Mouse (Mus musculus) adrenal gland, postnatal 4 days (tissue): Measurements from ENCODE around the gene Vcpkmt. TPM values are rescaled to one million over a fixed set of nuclear protein-coding genes. Genes with fewer than 3 reads are reported as not detected.

Source experiments
- DNase-seq, 2 experiments: peaks; one replicate each; pipeline ENCODE4 v3.0.0; 2021 to 2022; ENCODE audit warnings: low spot score in 2 of 2, mixed read lengths in 2 of 2
- microRNA-seq: library from miRNA; unstranded; fragments of <30 nt; microRNA quantifications from one replicate; pipeline ENCODE4 v1.2.0, GENCODE M21; 2021
- total RNA-seq, 2 experiments: library from RNA; stranded (reverse); gene quantifications; 2 replicates each; pipeline ENCODE4 v1.2.3; 2021

The Vcpkmt gene
- total RNA-seq, 2 experiments from 2014 or later, result 12.4 to 14.2 TPM

DNA sequence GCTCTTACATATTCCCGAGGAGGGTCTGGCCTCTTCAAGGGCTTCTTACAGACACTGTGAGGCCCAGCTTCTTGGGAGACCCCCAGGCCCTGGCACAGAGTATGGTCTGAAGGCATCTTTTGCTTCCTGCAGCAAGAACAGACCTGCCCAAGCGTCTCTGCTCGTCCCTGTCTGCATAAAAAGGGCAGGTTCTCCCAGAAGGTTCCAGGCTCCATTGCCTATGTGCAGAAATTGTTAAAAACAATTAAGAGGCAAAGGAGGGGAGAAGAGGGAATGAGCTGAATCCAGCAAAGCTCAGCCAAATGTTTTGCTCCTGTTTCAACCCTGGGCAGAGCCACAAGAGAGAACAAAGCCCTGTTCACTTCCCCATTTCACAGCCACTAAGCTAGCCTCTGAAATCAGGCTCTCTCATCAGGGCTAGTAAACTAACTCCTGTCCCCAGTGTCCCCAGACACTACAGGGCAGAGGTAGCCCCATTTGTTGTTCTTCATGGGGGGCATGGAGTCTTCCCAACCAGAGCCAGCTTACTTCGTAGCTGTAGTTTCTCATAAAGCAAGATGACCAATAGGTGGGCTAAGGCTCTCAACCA, 44.4 kb downstream of the Vcpkmt start:
- DNase-seq, result no peak

GRCm38 (mm10) chr12:69537675-69538361, 45.0 kb downstream of the Vcpkmt start:
- peak in 1 of 2 experiments; percentile 9 for DNase-seq

- peak in 1 of 2 experiments; percentile 15 for DNase-seq
Observed at GRCm38 (mm10) chr12:69537243-69537674, 45.6 kb downstream of the Vcpkmt start.

DNA sequence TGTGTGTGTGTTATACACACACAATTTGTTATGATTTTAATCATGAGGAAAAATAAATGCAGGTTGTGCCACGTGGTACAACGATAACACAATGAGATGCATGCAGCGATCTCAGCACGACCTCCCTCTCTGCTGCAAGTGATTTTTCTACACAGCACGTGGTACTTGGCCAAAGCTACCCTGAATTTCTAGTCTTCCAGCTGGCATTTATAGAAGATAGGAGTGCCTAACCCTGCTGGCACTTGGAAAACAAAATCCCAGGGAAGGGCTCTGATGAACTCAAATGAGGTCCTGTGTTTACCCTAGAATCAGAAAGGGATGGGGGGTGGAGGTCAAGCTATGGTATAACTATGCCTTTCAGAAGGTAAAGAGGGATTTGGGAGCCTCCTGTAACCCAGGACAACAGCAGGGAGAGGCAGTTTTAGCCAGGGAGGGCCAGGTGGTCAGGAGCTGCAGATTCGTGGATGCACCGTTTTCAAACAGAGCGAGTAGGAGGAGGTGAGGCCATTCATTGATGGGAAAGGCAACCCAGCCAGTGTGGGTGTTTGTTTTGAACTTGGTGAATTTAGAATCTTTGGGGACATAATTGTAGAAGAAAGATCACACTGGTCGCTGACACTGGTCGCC, 46.1 kb downstream of the Vcpkmt start:
- DNase-seq, result no peak

DNA sequence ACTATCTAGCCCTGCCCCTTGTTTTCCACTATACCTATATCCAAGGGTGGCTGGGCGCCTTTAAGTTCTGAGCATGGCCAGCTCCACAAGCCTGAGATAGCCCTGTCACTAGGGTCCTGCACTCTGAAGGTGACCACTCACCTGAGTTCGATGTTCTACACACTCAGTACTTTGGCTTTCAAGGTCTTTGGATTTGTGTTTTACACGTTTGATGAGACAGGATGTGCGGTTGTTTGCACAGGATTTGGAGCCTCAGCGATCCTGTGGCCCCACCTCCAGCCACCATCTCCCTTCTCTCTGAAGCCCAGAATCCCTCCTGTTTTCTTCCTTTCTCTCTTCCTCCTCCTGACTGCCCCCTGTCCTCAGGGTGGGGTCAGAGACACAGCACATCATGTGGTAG, 49.6 kb downstream of the Vcpkmt start:
- no peak for DNase-seq

- no peak for DNase-seq
Observed at GRCm38 (mm10) chr12:69532530-69532929, 50.3 kb downstream of the Vcpkmt start.

GRCm38 (mm10) chr12:69532091-69532490, 50.7 kb downstream of the Vcpkmt start:
- DNase-seq, result no peak

- no peak for DNase-seq
Observed at GRCm38 (mm10) chr12:69529694-69530403, 53.0 kb downstream of the Vcpkmt start.

DNA sequence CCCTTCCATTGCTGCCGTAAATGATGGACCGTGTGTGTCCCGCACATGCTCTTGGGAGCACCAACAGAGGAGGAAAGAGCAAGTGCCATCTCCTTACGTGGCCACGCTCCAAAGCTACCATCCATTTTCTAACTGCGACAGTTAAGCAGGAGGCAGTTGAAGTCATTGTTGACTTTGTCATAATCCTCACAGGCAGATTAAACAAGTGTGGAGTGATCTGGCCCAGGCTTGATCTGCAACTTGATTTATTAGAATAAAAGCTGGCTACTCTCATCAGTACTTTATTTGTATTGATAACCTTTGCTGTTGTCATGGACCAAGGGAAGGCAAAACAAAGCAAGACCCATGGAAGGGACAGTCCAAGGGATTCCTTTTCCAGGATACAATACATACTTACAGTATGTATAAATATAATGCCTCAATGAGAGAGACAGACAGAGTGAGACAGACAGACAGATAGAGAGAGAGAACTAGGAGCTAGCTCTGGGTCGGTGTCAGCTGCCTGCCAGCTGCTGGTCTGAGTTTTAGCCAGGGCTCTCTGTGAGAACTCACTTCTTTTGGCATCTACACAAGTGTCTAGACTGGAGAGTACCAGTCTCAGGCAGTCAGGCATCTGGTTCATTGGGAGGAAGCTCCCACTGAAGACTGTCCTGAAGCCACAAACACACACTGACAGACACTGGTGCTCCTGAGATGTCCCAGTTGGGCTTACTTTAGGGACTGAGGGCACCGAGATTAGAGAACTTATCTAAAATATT, 54.4 kb downstream of the Vcpkmt start:
- DNase-seq, result no peak

Small RNA genes lying within 50 kb of the gene (microRNA-seq; reads per million reads assigned to microRNA genes)
- gene Gm23018, result not detected

Other genes with a start within 250 kb of the Vcpkmt start
- 10 to 100 TPM; 45.4 to 49.9 TPM for gene Nemf, start 225.9 kb downstream of the Vcpkmt start, total RNA-seq
- 100 to 1,000 TPM; 100 to 105 TPM for gene Arf6, start 210.9 kb downstream of the Vcpkmt start, total RNA-seq
- gene Gm9887, start 210.6 kb downstream of the Vcpkmt start, total RNA-seq, result 1 to 10 TPM; 1.1 to 1.2 TPM
- gene Sos2, start 98.8 kb upstream of the Vcpkmt start, total RNA-seq, result 10 to 100 TPM; 41.9 to 45.5 TPM
- 10 to 100 TPM; 21.3 to 22.3 TPM for gene L2hgdh, start 141.8 kb upstream of the Vcpkmt start, total RNA-seq
- gene Atp5s, start 141.9 kb upstream of the Vcpkmt start, total RNA-seq, result 10 to 100 TPM; 18.6 TPM
- 10 to 100 TPM in 1 of 2 experiments, 1 to 10 TPM in 1; 6.5 to 23.4 TPM for gene Cdkl1, start 208.2 kb upstream of the Vcpkmt start, total RNA-seq